Mouse (Mus musculus): ENCODE data around the gene Abhd2.

The Abhd2 gene

DNA sequence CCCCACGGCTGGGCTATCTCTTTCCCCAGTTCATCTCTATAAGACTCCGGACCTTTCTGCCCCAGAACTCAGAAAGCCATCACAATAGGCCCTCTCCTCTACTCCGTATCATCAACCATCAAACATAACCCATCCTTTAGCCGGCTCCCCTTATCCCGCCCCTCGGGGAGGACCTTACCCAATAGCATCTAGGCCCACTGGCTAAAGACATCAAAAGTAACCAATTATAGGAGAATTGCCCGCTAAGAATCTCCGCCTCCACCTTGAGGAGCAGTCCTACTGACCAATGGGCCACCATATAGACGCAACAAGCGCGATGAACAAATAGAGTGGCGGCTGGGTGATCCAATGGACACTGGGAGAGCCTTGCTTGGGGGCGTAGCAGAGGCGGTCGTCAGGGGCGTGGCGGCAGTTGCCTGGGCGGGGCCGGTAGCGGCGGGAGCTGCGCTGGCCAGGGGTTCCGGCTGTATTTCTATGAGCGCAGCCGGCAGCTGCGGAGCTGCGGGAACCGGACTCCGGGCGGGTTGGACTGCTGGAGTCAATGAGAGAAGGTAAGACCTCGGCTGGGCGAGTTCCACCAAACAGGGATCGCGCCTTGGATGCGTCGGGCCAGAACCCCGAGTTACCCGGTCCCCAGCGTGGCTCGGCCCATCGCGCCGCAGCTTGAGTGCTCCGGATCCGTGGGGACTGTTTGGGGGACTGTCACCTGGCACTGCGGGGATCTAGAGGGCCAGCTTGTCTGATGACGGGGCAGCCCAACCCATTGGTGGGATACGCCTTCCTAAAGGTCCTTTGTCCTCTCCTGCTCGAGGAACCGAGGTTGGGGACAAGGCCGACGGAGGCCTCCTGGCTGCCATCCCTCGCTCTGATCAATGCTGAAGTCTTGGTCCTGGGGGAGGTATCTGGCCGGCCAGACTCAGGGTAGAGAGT is at the start of gene Abhd2:
Gene Abhd2, plus strand, starts transcription at position 411 of the 930 bp plus-strand sequence.
- DNase-seq (ENCODE audit: low spot score in 2 of 2), result peak; percentile 100

DNA sequence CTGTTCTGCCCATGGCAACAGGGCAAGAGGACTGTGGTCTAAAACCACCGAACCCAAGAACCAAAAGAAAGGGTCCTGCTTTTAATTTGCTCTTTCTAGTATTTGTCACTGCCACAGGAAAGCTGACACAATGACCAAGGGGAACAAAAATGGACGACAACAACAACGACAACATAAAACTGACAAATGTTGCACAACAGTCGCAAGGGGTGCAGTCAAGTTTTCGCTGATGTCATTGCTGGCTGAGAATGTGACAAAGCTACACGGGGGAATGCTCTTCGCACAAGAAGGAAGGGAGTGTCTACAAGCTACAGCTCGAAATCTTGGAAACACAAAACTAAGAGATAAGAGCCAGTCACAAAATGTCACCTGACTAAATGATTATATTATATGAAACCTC is 47.5 kb upstream of the Abhd2 start:
- no peak for DNase-seq (ENCODE audit: low spot score in 2 of 2)

DNA sequence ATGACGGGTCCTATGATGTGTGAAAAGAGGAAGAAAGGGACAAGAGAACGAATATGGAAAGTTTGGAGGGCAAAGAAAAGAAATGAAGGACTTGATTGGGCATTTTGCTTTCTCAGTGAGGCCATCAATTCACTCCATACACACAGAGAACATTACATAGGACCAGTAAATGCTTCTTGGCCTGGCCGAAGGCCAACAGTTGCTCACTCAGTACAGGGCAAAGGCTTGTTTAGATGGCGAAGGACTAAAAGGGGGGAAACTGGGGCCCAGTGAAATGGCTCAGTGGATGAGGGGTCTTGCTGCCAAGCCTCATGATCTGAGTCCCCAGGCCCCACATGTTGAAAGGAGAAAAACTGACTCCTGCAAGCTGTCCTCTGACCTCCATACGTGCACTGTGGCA is 46.8 kb upstream of the Abhd2 start:
- no peak for DNase-seq (ENCODE audit: low spot score in 2 of 2)

- DNase-seq (ENCODE audit: low spot score in 2 of 2), result no peak
These were observed 46.0 kb upstream of the Abhd2 start for GRCm38 (mm10) chr7:79226834-79227486.

- peak; percentile 85 to 86 for DNase-seq (ENCODE audit: low spot score in 2 of 2)
These were observed 44.5 kb upstream of the Abhd2 start for GRCm38 (mm10) chr7:79228471-79228870.

GRCm38 (mm10) chr7:79231577-79231976 is 41.4 kb upstream of the Abhd2 start:
- no peak for DNase-seq (ENCODE audit: low spot score in 2 of 2)

- DNase-seq (ENCODE audit: low spot score in 2 of 2), result no peak
These were observed 41.0 kb upstream of the Abhd2 start for GRCm38 (mm10) chr7:79232048-79232447.

DNA sequence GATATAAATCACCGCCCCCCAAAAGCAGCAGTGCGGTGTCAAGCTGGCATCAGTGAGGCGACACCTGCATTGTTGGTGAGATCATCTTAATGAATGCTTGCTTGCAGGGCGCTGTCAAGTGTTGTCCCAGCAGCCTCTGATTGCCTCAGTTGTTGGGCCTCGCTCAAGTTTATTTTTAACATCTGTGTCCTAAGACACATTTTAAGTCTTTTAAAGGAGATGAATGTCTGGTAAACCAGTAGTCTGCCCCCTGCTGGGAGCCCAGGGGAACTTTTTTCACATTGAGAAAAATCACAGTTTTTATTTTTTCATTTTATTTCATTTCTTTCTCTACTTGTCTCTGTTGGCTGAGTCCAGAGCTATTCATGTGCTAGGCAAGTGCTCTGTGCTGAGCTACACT is 34.3 kb upstream of the Abhd2 start:
- peak in 1 of 2 experiments; percentile 23 for DNase-seq (ENCODE audit: low spot score in 2 of 2)

DNA sequence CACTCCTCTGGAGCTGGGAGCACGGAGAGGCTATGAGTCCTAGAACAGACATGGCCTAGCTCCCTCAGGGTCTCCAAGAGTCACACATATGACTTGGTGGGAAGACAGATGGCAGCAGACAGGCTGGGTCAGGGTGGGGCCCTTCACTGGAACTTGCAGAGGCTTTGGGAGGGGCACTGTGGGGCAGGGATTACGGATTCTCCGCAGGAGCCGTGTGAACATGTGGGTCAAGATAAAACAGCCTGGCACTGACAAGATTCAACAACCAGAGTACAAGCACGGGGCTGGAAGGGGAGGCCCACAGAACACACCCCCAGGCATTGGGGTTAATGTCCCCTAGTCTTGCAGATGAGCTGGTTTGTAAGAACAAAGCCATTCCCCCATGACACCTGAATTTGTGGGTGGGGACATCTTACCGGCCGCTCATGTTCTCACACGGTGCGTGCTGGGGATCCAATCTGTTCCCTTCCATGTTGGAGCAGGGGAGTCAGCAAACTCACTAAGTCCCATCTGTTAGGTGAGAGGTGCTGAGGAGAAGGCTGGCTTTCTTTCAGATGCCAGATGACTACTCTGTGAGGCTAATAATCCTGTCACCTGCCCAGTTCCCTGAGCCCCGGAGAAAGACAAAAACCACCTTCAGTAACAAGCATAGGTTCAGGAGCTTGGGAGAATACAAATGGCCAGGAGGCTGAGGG is 30.9 kb upstream of the Abhd2 start:
- no peak for DNase-seq (ENCODE audit: low spot score in 2 of 2)

- no peak for DNase-seq (ENCODE audit: low spot score in 2 of 2)
These were observed 29.8 kb upstream of the Abhd2 start for GRCm38 (mm10) chr7:79243236-79243635.

DNA sequence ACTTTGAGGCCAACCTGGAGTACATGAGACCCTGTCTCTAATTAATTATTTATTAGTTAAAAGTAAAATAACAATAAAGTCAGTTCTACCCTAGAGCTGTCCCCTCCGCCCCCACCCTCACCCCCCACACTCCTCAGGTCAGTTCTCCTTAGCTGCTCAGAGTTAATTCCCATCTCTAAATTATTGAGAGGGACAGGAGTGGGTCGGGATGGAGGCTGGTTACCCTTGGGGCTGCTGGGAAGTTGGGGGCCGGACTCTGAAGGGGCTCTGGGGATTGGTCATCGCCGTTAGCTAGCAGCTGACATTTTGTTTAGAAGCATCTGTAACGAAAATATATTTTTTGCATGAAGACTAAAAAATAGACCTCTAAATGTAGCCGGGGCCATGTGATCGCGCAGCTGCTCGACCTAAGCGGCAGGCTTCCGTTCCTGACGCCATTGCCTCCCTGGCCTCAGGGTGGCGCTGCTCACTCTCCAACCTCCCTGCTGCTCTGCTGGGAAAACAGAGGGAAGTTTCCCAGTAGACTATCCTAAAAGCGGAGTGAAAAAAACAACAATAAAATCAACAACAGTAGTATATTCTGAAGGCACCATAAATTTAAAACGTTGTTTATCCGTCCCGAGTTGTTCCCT is 26.8 kb upstream of the Abhd2 start:
- DNase-seq (ENCODE audit: low spot score in 2 of 2), result peak; percentile 79 to 83

DNA sequence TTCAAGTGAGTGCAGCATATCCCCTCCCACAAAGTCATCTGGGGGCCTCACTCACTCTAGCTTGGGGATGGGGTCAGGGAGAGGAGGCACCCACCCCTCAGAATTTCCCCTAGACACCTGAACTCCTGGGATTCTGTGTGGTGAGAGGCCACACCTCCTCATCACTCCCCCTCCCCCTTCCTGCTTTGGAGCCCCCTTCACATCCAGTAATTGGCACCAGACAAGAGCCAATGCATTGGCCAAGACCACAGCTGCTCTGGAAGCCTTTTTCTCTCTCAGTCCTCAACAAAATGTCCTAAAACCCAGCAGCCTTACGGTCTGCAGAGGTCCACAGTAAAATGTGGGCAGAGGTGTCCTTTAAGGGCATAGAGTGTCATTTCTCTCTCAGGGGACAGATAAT is 25.6 kb upstream of the Abhd2 start:
- no peak for DNase-seq (ENCODE audit: low spot score in 2 of 2)

- DNase-seq (ENCODE audit: low spot score in 2 of 2), result no peak
These were observed 25.1 kb upstream of the Abhd2 start for GRCm38 (mm10) chr7:79247881-79248389.

- no peak for DNase-seq (ENCODE audit: low spot score in 2 of 2)
These were observed 23.4 kb upstream of the Abhd2 start for GRCm38 (mm10) chr7:79249581-79249980.

GRCm38 (mm10) chr7:79254248-79254888 is 18.6 kb upstream of the Abhd2 start:
- no peak for DNase-seq (ENCODE audit: low spot score in 2 of 2)

DNA sequence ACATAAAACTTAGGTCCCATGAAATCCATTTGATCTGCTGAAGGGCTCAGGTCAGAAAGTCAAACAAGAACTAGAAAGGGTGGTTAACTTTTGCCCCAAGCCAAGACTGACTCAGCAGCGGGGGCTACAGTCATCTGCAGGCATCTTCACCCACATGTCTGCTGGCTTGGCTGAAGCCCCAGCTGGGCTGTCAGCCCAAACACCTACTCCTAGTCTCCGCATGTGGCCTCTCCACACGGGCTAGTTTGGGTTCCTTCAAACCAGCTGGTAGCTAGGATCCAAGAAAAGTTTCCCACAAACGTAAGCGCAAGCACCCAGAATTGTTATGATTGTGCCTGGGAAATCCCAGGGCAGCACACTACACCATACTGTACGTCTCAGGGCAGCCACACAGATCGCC is 17.6 kb upstream of the Abhd2 start:
- peak; percentile 67 to 70 for DNase-seq (ENCODE audit: low spot score in 2 of 2)

GRCm38 (mm10) chr7:79255752-79256151 is 17.2 kb upstream of the Abhd2 start:
- DNase-seq (ENCODE audit: low spot score in 2 of 2), result no peak

DNA sequence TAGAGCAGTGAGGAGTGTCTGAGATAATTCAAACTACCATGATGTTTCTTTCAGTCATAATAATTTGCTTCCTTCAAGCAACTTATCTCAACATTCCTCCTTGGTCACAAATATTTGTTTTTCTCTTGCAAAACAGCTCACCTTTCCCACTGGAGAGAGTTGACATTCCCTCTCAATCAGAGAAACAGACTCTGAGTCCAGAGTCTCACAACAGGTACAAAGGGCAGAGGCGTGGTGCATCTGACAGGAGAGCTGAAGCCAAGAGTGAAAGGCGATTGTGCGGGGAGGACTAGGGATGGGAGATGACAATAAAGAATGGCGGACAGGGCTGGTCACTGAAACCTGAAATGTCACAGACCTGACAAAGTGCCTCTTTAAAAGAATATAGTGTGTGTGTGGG is 16.3 kb upstream of the Abhd2 start:
- DNase-seq (ENCODE audit: low spot score in 2 of 2), result no peak

GRCm38 (mm10) chr7:79258981-79259542 is 13.9 kb upstream of the Abhd2 start:
- no peak for DNase-seq (ENCODE audit: low spot score in 2 of 2)

DNA sequence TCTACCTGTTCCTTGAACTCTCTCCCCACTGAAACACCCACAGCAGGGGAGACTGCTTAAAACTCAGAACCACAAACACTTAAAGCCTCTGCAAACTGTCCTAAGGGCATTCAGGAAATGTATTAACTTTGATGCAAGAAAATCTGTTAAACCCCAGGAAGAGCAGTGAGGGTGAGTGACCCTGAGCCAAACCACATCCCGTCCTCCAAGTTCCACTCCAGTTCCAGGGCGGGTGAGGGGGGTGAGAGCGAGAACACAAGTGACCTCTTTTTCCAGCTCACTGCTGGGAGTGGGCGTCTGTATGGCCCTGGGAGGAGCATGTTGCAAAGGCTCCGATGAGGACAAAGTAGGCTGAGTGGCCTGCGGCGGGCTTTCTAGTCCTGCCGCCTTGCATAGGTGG is 10.5 kb upstream of the Abhd2 start:
- DNase-seq (ENCODE audit: low spot score in 2 of 2), result no peak

DNA sequence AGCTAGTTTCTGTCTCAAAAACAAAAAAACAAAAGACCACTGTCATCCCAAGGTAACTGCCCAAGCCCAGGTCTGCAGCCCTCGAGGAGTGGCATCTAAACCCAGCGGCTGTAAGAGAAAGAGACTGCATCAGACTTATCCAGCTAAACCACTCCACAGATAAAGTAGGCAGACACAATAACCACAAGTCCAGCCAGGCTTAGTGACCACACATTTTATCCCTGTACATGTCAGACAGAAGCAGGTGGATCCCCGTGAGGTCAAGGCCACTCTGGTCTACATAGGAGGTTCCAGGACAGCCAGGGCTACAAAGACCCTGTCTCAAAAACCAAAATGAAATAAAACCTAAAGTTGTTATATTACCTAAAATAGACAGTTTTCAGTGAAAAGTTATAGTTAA is 9.2 kb upstream of the Abhd2 start:
- no peak for DNase-seq (ENCODE audit: low spot score in 2 of 2)
